Mouse (Mus musculus) spleen, postnatal 0 days (tissue): Measurements from ENCODE around the gene Cdkn1c. TPM values are rescaled to one million over a fixed set of nuclear protein-coding genes. Genes with fewer than 3 reads are reported as not detected.

Experiments
- polyA plus RNA-seq: library from polyadenylated mRNA; unstranded; fragments of >200 nt; fragmentation: Nextera tagmentation; extraction: Ambion mirVana; gene quantifications from 2 replicates; pipeline ENCODE4 v1.2.1, GENCODE M21; 2015

Gene Cdkn1c
- polyA plus RNA-seq: 45.7 and 63.1 TPM in 2 replicates

GRCm38 (mm10) chr7:143460874-143461273, at the start of gene Cdkn1c:
TSS of gene Cdkn1c (minus strand) at chr7:143461050.

DNA sequence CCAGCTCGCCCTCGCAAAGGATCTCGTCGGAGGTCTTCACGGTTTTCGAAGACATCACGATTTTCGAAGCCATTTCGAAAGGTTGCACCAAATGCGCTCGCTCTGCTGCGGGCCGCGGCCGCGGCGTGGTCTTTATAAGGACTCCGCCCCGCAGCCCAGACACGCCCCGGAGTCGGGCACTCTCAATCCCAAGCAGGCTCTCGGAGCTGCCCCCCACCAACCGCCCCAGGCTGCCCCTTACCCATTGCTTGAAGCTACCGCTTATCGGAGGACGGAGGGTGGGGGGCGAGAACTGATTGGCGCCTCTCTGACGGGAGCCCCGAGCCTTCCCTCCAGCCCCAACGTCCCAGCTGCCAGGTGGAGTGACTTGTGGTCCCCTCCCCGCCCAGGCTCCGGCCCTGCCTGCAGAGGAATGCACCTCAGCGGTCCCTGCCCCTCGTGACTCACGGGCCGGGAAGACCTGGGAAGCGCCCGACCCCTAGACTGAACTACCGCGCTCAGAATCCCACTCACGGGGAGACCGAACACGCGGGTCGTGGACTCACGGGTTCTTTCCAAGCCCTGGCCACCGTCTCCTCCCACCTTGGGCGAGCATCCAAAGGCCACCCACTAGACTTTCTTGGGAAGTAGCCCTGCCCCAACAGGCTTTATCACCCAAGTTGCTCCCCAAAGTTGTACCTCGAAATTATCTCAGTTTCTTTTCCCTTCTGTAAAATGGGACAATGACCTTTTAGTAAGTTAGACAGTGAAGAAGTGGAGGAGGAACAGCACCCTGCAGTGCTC, 41.8 kb upstream of the Cdkn1c start, which contains the start of gene Phlda2:
TSS of gene Phlda2 (minus strand) at position 733 of the 783 bp plus-strand sequence.

DNA sequence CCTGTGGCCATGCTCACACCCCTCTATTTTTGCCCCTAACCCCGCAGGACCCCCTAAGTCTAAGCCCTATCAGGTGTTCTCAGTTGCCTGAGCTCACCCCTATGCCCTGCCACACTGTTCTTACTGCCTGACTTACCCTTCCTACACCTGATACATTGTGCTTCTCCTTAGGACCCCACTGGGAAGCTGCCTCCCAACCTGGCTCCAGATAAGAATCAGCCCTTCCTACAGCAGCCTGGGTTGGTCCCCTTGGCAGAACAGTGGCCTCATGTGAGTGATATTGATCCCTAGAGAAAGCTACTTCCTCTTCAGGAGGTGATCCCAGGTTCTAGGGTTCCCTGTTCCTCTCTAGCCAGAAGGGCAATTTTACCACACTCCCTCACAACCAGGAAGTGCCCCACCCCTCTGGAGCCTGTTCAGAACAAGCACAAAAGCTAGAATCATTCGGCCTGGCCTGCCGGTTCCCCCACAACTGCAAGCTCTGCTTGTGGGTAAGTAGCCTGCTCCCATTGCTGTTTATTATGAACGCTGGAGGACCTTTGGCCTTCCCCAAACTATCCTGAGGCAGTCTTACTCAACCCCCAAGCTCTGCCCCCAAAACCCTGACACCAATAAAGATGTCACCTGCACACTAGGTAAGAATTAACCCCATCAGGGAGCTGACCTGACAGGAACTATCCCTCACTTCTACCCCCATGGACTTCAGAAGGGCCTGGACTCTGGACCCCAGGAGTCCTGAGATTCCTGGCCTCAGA, 12.7 kb upstream of the Cdkn1c start, which contains the start of gene Slc22a18:
TSS of gene Slc22a18 (plus strand) at position 390 of the 755 bp plus-strand sequence.

Other genes starting within 250 kb of the Cdkn1c start
- gene Slc22a18, start 12.7 kb upstream of the Cdkn1c start, polyA plus RNA-seq: 0.36 and 0.70 TPM in 2 replicates
- 0.64 and 1.3 TPM in 2 replicates for gene Phlda2, start 42.1 kb upstream of the Cdkn1c start, polyA plus RNA-seq
- gene Nap1l4, start 88.1 kb upstream of the Cdkn1c start, polyA plus RNA-seq: 141 and 147 TPM in 2 replicates
- 35.9 and 38.0 TPM in 2 replicates for gene Cars, start 139.0 kb upstream of the Cdkn1c start, polyA plus RNA-seq
- gene Tnfrsf26, start 167.7 kb upstream of the Cdkn1c start, polyA plus RNA-seq: 2.5 and 3.4 TPM in 2 replicates
- gene Tnfrsf22, start 188.6 kb upstream of the Cdkn1c start, polyA plus RNA-seq: 2.5 and 3.4 TPM in 2 replicates
- 1.8 and 2.0 TPM in 2 replicates for gene Tnfrsf23, start 224.8 kb upstream of the Cdkn1c start, polyA plus RNA-seq